ENCODE assay signal across 11 mouse cellular contexts in the genomic region with DNA sequence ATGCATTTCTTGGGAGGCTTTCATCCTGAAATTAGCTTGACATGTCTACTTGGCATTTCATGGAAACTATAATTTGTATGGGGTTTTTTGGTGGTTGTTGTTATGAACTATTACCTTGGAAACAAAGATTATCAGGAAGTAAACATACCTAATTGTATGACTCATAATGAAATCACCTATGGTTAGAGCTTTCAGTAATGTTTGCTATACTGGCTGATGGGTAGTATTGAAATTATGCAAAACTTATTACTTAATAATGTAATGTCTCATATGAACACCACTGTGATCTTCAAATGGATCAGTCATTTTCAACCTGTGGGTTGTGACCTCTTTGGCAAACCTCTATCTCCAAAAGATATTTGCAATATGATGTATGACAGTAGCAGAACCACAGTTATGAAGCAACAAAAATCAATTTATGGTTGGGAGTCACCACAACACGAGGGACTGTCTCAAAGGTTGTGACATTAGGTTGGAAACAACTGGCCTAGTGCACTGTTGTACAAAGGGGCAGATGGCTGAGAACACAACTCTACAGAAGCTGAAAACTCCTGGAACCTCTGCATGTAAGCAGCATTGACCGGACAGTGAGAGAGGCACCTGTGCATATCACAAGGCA. TPM values are rescaled to one million over a fixed set of nuclear protein-coding genes. Genes with fewer than 3 reads are reported as not detected.
"Had no signal": no experiment of that assay in that cellular context is flagged by ENCODE, and none has a peak within 500 bp of the region (broad histone marks: within the 10 kb centered on the region; RNA-seq: fewer than 3 reads in every experiment).

No protein-coding gene starts in this region.

- ATAC-seq: lung, postnatal 0 days had no signal

- DNase-seq: kidney, adult 11 months; kidney, adult 9 months; kidney, postnatal 4 days; lung, adult 2 months; lung, postnatal 36 days; midbrain, embryonic 14.5 days; retina, postnatal 1 day; thymus, adult 18-20 months; thymus, postnatal 25 days had no signal

RNA-seq across cellular contexts. Expression of gene Slc1a4, which starts 49.8 kb away (rescaled TPM):
- total RNA-seq: neutrophil, adult 5-6 weeks had no signal
